Mouse (Mus musculus) mature B cell (primary cell): ENCODE measurements at regions not wholly inside any gene's neighbourhood (a gene's known extent, or its start where the extent isn't known, plus 50 kb on each side); places are given as distances from the start of the nearest gene placed in this dataset.

Source experiments
- in situ Hi-C: fragments of 300-500 bp; cut with MboI; formaldehyde crosslinking; loops from 2 replicates; pipeline ENCODE4 v1.14.3; 2019

DNA sequence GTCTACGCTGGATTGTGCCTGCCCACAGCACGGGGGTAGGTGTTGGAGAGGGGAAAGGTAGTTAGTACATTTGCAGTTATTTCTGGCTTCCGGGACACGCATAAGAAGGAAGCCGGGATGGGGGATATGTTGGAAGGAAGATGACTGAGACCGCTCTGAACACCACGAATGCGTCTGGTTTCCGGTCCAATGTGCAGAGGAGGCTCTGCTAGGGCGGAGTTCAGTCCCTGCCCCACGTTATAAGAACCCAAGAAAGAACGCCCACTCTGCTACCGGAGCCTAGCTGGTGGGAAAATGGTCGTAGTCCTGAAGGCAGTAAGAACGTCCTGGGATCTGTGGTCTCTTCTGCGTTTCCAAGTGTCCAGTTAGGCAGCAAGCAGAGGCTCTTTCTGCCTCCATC, 104.1 kb downstream of the Sox9 start:
- in situ Hi-C loops = no loop called here

DNA sequence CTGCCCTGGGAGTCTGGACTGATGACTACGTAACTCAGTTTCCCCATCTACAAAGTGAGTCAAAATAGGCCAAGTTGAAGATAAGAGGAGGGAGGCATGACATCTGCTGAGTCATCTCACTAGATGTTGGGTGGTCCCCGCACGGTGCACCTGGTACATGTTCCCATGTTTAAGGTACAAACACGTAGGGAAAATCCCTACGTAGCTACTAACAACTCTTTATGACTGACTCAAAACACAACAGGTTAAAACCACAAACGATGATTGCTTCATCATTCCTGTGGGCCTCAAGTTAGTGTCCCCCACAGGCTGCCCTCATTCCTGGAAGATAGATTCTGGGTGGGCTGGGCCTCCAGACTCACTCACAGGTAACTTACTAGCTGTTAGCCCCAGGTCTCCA, 107.7 kb downstream of the Sox9 start:
- in situ Hi-C loops = no loop called here

DNA sequence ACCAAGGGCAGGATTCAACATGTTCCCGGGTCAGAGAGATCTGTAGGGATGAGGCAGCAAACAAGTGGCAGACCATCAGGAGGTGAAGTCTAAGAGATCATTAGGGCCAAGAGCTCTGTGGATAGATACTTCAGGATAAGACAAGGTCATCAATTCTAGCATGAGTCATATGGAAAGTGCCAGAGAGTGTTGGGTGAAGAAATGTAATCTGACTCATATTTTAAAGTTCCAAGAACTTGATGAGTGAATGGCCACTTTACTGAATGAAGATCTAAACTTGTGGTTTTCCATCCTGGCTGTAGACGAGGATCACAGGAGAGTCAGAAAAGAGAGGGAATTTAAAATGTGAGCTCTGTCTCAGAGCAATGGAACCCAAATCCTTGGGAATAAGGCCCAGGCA, 115.6 kb downstream of the Sox9 start:
- in situ Hi-C loops = no loop called here

DNA sequence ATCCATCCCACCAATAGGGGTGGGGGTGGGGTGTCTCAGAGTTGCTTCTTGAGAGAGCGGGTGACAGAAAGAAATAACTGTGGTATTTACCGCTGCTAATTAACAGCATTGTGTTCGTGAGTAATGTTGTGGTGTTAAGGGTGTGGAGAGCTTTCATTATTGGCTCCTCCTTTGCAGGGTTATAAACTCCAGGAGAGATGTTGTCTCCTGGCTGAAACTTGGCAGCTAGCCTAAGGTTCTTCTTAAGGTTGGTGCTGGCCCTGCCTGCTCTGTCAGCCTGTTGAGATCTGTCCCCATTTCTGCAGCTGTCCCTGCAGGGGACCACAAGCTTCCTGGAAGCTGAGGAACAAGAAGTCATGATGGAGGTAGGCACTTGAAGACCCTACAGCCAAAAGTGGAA, 120.6 kb downstream of the Sox9 start:
- in situ Hi-C loops = no loop called here

DNA sequence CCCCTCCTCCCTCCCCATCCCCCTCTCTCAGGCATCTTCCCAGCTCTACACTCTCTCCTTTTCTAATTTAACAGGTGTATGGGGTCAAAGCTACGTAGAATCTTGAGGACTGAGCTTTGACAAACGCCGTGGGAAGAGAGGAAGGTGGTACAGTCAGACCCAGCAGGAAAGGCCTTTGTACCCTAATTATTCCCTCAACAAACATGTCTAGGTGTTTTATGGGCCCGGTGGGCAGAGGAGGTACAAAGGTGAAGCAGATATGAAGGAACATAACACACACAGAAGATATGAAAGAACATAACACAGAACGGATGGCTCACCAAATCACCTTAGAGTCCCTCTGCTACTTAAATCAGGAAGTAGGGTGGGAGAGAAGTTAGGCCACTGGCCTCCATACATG, 128.3 kb downstream of the Sox9 start:
- in situ Hi-C loops = no loop called here

DNA sequence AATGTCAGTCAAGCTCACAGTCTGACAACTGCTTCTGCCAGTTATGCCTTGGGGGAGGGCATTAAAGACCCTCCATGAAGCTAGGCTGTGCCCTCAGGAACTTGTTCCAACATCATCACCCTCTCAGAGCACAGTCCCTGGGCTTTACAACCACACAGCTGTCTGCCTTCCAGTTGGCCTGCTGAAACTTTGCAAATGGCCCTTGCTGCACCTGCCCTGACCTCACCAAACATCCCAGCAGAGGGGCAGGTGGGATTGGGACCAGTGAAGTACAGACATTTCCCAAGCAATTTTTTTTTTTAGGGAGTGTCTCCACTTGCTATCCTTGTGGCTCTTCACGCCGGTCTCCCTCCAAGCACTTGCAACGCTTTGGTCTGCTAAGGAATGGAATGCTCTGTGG, 130.9 kb downstream of the Sox9 start:
- in situ Hi-C loops = no loop called here

DNA sequence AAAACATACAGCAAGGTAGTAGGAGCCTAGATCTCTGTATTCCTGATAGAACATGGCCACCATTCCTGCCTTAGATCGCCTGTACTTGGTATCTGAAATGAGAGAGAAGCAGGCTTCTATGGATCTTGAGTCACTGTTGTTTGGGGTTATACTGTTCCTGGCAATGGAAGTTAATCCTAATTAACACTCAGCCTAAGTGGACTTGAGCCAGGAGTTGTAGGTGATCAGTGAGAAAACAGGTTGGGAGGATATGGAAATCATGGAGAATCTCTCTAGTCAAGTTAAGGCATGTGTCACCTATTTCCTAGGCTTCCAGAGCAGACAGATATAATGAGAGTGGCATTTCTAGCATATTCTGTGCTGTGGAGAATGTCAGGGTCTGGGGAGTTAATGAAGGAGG, 134.9 kb downstream of the Sox9 start:
- in situ Hi-C loops = no loop called here

DNA sequence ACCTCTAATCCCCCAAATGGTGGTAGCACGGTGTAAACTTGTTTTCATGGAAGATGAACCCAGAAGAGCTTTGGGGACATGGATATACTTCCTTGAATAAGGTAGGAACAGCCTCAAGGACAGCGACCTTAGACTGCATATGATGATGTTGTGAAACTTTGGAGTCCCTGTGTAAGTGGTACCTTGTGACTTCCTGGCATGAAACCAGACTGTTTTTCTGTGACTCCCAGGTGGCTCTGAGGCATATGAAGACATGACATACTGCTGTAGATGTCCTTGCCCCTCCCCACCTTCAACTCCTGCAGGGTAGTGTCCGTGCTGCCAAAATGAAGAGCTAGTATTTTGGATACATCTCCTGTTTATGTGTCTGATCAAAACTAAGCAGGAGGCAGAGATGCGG, 138.1 kb downstream of the Sox9 start:
- in situ Hi-C loops = no loop called here

DNA sequence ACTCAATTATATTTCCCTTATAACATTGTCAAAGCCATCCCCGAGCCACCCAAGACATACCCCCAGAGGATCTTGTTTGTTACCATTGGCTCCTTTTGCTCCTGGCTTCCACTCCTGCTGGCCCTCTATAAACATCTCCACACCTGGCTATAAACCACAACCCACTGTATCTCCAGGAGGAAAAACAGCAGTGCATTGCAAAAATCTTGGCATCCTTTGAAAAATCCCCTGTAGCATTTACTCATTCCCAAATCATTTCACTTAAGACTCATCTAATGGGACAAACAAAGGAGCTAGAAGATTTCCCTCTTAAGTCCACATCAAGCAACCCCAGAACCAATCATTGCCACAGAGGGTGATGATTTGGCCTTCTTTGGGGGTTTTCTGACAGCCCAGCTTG, 142.6 kb downstream of the Sox9 start:
- in situ Hi-C loops = no loop called here

DNA sequence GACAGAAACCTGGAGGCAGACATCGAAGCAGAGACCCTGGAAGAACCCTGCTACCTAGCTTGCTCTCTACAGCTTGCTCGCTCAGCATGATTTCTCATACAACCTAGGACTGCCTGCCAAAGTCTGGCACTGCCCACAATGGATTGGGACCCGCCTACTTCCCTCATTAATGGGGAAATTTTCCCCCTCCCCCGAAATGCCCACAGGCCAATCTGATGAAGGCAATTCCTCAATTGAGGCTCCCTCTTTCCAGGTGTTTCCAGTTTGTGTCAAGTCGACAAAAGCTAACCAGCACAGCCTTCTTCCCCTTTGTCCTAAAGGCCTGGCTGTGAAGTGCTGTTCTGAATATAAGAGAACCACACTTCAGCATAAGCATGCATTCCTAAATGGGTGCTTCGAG, 143.1 kb downstream of the Sox9 start:
- in situ Hi-C loops = no loop called here

DNA sequence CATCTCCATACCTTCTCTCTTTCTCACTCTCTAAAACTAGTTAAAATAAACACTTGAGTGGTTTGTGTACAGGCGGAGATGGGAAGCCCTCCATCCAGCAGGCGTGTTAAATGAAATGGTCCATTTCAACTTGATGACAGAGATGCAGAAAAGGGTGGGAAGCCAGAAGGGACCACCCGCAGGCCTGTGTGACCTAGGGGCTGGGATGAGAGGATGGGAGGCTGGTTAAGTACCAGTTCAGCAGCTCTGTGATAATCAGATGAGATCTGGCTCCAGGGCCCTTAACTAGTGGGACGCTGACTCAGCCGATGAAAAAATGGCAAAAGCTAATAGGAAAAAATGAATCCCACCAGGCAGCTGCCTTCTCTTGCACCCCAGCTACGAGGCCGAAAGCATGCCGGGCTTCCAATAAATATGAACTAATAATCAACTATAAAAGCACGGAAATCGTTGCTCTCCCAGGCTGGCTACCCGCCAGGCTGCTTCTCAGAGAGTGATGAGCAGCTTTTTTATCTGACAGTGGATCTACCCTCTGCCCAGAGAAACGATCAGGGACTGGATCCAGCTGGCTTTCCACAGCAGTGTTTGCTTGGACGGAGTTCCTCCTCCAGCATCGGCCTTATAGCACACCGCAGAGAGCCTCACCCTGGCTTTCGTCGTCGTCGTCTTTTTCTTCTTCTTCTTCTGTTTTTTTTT, 144.5 kb downstream of the Sox9 start:
- in situ Hi-C loops = no loop called here

DNA sequence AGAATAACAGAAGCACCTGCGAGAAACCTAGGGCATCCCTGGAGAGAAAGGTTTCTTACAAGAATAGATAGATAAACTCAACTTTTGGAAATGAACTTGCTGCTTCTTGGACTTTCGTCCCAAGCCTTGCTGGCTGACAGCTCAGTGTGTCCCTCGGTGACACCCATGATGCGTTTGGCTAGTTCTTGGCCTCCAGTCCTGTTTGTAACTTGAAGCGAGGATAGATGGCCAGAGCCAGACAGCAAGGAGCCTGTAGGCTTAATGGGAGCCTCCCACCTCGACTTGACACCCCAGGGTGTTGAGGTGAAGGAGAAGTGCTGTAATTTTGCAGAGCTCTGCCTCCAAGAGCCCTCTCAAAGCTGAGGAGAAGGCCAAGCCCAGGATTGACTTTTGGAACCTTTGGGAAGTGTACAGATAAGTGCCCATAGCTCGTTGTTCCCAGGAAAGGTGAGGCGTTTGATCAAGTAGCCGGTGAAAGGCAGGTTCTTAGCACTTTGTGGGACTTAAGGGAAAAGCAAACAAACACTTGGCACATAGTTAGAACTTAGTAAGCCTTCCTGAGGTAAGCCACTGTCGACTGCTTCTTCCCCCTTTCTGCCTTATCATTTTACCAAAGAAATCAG, 148.3 kb downstream of the Sox9 start:
- in situ Hi-C loops = no loop called here

DNA sequence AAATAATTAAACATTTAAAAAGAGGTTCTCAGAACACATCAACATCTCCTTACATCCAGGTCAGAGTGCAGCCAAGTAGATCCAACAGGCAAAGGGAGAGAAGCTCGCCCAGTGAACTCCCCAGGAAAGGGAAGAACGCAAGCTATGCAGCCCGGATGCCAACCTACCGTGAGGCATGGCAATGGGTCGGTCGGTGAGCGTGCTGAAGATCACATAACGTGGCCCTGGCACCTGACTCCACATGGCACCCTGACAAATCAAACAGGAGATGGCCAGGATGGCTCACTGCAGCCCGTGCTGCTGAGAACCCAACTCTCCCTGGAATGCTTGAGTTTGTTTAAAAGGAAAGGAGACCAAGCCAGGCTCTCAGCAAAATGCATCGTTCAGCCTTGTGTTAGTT, 156.0 kb downstream of the Sox9 start:
- in situ Hi-C loops = no loop called here

DNA sequence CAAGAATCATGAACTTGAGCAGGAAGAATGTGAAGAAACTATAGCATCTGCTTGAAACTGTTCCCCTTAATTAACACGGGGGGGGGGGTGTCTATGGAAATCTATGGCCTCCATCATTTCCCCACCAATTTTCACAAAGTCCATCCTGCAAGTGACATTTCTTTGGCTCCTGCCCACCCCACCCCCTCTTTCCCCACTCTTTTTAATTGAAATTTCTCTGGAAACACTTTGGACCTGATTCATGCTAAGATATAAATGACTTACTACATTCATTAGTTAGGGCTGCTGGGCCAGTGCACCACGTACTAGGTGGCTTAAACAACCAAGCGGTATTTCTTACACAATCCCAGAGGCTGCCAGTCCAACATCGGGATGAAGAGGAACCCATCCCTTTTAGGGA, 169.4 kb downstream of the Sox9 start:
- in situ Hi-C loops = no loop called here

DNA sequence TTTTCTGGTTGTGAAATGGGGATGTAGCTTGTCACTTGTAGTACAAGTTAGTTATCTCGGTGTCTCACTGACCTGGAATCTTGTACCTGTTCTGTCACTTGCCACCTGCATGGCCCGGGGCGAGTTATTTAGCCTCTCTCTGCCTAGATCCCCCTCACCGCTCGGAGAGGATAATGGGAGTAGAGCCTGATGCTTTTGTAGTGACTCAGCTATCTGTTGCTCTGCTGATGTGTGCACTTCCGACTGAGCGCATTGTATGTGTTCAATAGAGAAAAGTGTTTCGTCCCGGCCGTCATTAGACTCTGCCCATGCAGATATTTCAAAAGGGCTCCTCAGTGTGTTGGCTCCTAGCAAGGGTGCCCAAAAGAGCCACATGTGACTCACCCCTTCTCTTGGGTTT, 170.3 kb downstream of the Sox9 start:
- in situ Hi-C loops = no loop called here

DNA sequence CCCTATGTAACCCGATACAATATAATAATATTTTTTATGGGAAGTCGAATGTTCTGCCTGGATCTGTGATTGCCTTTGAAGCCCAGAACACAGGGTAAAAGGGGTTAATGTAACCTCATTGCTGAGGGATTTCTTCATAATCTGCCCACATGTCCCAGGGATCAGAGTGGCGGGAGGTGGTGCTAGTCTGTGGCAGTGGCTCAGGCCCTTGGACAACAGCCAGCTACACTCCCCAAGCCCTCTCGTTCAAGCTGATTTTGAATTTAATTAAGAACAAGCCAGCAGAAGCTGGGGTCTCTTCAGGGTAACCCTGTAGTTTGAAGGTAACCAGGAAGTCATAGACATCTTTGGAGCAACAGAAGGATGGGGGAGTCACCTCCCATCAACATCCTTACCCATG, 171.5 kb downstream of the Sox9 start:
- in situ Hi-C loops = no loop called here

DNA sequence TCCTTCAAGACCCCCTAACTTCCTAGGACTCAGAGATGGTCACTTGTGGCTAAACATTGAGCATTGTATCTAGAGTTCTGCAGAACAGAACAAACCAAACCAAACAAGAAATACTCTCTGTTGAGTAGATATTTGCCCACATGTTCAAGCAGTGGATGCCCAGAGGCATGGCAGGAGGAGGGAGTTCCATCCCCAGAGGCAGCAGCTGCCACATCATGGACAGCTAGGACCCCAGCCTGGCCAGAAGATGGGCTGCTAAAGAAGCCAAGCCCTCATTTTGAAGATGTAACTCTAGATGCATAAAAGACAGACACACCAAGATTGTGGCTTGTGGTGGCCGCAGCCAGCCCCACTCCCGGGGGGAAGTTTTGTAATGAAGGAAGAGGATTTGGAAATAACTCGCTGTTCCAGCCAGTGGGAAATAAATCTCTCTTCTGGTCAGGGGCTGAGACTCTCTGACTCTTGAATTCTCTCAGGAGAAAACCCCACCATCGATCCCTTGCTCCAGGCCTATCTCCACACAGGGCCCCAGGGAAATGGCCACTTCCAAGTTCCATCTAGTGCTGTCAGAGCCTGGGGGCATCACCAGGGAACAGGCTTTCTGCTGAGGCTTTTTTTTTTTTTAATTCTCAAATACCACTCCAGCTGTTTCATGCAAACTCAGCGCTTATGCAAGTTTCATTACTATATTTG, 174.9 kb downstream of the Sox9 start:
- in situ Hi-C loops = no loop called here

DNA sequence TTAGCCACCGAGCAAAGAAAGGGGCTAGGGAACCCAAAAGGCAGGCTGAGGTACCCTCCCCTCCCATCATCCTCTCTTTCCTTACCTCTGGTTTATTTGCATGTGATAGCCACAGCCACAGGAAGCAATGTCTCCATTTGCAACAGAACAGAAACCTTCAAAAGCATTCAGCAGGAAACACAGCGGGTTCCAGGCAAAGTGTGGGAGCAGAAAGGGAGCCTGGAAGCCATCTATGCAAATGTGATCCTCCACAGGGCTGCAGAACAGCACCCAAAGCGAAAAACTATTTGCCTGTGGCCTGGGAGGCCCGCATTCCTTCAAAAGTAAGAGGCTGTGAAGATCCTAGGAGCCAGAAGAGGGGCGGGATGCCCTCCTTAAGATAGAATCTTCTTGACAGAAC, 177.6 kb downstream of the Sox9 start:
- in situ Hi-C loops = no loop called here

DNA sequence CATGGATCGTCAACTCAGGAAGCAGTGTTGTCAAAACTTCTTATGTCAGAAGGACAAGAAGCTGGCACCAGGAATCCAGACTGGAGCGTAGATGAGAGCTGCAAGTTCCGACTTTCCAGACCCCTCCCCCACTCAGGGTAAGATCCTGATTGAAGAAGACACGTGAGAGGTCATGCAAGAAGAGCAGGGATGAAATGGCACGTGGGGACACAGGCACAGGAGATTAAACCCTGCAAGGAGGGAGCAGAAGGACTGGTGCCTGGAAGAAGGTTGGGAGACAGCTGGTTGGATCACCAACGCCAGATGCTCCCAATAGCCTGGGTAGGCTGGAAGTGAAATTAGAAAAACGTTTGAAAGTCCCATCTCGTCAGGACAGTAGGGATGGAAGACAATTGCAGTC, 191.3 kb downstream of the Sox9 start:
- in situ Hi-C loops = no loop called here

DNA sequence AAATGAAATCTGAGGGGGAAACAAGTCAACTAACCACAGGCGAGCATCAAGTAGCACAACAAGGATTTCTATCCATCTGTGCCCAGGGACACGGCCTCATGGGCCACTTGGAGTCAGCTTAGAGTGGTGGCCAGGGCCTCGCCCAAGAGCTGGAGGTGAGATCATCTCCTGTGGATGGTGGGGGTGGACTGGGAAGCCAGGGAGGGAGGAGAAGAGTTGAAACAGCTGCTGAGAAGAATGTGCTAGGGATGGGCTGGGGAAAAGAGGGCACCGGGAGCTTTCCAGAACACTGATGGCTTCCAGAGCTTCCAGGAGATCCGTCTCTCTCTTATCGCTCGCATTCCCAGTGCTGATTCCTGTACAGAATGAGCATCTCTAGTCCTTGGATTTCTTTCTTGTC, 192.9 kb downstream of the Sox9 start:
- in situ Hi-C loops = no loop called here

DNA sequence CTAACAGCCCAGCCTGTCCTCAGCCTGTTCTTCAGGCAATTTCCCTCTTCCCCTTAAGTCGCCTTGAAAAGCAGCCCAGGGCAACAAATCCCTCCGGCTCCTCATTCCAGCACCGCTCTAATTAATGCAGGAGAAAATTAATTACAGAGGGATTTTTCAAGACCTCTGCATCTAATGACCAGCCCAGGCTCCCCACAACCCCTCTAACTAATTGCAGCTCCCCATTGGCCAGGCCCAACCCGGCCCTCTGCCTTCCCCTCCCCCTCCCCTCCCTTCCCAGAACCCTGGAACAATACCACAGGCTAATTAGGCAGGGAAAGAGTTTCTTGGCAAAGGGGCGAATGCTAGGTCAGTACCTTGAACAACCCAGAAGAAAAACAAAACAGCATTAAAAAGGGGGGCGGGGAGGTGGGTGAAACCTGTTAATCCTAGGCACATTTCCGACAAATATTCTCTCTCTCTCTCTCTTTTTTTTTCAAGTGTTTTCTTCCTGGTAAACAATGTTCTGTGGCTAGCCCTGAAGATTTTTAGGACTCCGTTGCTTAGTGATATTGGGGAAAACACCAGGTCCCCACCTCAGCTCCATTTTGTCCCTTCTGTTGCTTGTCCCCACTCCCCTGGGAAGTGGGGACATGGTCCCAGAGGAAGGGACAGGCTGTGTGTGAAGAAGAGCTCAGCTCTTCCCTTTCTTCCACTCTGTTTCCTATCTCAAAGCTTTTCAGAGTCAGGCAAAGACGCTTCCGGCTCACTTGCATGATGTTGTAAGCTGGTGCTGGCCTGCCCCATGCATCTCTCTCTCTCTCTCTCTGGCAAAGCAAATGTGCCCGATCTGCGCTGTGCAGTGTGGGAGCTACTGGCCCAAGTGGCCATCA, 195.1 kb downstream of the Sox9 start:
- in situ Hi-C loops = no loop called here

DNA sequence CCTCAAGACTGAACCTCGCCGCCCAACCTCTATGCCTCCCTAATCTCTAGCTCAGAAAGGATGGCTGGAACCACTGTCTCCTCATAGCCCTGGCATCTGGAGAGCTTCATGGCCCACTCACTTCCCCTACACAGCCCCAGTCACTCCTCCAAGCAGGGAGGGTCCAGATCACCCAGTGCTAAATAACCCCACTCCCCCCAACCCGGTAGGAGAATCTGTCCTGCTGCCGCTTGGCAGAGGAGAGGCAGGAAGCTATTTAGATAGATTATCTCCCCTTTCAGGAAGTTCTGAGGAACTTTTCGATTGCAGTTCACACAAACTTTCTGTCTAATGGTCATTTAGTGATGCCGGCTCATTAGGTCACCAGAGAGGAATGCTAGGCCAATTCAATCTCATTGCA, 196.9 kb downstream of the Sox9 start:
- in situ Hi-C loops = no loop called here

DNA sequence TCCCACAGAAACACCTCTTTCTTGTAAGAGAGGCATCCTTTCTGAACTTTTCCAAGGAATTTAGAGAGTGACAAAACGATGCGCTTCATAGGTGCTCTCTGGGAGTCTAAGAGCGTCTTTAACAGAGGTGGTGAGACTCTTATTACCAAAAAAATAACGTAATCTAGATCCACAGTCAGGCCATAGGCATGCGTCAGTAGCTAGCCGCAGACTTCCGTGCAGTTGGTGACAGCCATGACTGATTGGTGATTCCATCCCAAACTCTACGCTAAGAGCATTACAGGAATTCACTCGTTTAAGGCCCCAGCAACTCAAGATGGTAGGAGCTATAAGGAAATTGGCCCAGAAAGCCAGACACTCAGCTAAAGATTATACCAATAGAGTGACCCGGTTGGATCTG, 197.4 kb downstream of the Sox9 start:
- in situ Hi-C loops = no loop called here
